Mouse (Mus musculus): ENCODE results near the gene Hspa12b. TPM values are rescaled to one million over a fixed set of nuclear protein-coding genes. Genes with fewer than 3 reads are reported as not detected.
A peak's percentile ranks its signal among the peaks of the same experiment; 100 is the strongest.

Gene Hspa12b
- polyA plus RNA-seq, 1 experiment from 2014 or later = 0.17 TPM

DNA sequence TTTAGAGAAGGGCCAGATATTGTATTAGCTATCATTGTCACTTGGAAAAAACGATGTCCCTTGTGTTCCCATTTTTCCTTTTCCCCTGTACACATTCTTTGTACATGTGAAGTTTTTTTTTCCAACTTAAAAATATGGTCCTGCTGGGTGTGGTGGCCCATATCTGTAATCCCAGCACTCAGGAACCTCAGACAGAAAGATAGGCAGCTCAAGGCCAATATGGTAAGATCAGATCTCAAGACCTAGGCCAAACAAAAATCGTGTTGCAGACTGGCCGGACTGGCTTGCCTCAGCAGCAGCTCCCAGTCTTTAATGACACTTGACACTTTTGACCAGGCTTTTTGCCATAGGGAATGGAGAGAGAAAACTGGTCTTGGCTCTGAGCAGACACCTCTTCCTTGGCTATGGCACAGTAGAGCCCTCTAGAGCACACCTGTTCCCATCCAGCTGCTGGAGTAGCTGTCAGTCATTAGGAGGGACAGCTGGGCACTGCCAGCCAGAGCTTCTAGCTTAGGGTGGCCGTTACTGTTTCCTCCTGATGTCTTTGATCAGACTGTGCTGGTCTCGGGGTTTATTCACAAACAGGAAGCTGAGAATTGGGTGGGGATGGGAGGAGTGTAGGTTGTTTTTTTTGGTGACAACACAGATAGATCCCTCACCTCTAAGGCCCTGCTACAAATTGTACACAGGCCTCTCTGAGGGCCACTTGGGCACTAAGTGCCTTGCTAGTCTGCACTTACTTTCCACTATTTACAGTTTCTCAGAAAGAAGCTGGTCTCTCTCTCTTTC lies 62.6 kb downstream of the Hspa12b start:
- peak overlapping the region; percentile 13; the same call in 1 of the 2 replicates for H3K27ac ChIP-seq
- H3K36me3 ChIP-seq (ENCODE audit: inconsistent target) = peaks cover 16% of the 10 kb centered on the region; the same call in 1 of the 2 replicates
- WGBS (ENCODE audit: missing documents) = 68% methylated on average over 5 of the region's 5 CpGs
- no peak overlapping the region for H3K4me3 ChIP-seq (ENCODE audit: inconsistent target)
- H3K79me2 ChIP-seq (ENCODE audit: inconsistent target) = peaks cover 23% of the 10 kb centered on the region

DNA sequence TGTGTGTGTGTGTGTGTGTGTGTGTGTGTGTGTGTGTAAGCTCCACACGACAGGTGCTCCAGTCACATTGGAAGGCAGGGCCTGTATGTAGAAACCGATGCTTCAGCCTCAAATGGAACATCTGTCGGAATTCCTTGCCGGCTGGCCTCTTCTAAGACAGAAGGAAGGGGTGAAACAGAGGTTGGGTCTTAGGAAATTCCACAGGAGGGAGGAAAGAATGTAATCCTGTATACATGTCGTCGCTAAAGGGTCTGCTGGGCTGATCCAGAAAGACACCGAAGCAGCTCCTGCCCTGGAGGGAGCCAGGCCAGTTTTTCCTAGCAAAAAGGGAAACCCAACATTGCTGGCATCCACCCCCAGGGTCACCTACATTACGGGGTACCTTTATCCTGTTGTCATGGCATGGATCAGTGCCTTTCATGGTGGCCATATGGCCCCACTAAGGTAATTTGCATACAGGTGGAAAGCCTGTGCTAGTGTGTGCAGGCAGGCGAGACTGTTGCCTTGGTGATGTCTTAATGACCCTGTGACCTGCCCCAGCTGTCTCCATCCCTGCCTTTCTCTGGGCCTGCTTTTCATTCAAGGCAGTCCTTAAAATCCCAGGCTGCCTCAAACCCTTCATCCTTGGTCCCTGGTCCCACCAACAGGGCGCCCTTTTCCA lies 63.4 kb downstream of the Hspa12b start:
- H3K36me3 ChIP-seq (ENCODE audit: inconsistent target) = peaks cover 16% of the 10 kb centered on the region; the same call in 1 of the 2 replicates
- 97% methylated on average over 9 of the region's 10 CpGs for WGBS (ENCODE audit: missing documents)
- H3K27ac ChIP-seq = no peak overlapping the region
- H3K4me3 ChIP-seq (ENCODE audit: inconsistent target) = no peak overlapping the region
- H3K79me2 ChIP-seq (ENCODE audit: inconsistent target) = peaks cover 23% of the 10 kb centered on the region

DNA sequence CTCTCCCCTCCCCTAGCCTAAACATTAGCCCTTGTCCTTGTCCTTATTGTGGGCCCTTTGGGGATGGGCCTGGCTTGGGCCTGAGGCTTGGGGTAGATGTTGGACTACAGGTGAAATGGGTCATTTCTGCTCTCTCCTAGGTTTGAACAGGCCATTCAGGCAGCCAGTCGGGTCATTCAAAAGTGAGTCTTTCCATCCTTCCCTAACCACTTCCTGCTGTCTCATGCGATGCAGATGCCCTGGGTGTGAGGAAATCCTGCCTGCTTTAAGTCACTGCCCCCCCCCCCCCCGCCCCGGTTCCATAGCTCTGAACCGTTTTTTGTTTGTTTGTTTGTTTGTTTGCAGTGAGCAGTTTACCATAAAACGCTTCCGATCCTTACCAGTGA lies 63.9 kb downstream of the Hspa12b start:
- Histone ChIP-seq H3K36me3 (ENCODE audit: inconsistent target) (peaks cover 16% of the 10 kb centered on the region; the same call in 1 of the 2 replicates), H3K27ac (no peak overlapping the region), H3K79me2 (ENCODE audit: inconsistent target) (peaks cover 23% of the 10 kb centered on the region), H3K4me3 (ENCODE audit: inconsistent target) (no peak overlapping the region)
- 68% methylated on average over 4 of the region's 7 CpGs for WGBS (ENCODE audit: missing documents)

Other genes starting within 250 kb of the Hspa12b start
- gene 4930402H24Rik, start 220.9 kb upstream of the Hspa12b start, polyA plus RNA-seq (2018) = 12.1 to 15.5 TPM (median 12.6 TPM) in 3 replicates
- gene Atrn, start 220.8 kb upstream of the Hspa12b start, polyA plus RNA-seq (2018) = 10.6 to 13.5 TPM (median 13.4 TPM) in 3 replicates
- 1.2 to 7.8 TPM (median 2.4 TPM) in 3 replicates for gene Gfra4, start 84.2 kb upstream of the Hspa12b start, polyA plus RNA-seq (2018)
- 5.1 to 26.4 TPM (median 5.5 TPM) in 3 replicates for gene Adam33, start 63.5 kb upstream of the Hspa12b start, polyA plus RNA-seq (2018)
- 63.7 to 152 TPM (median 102 TPM) in 3 replicates for gene Siglec1, start 40.5 kb upstream of the Hspa12b start, polyA plus RNA-seq (2018)
- gene Gm11037, start 6.2 kb downstream of the Hspa12b start, polyA plus RNA-seq (2018) = not detected in 3 replicates
- gene 1700037H04Rik, start 32.8 kb downstream of the Hspa12b start, polyA plus RNA-seq (2018) = 29.5 to 50.1 TPM (median 49.5 TPM) in 3 replicates
- gene Cenpb, start 52.8 kb downstream of the Hspa12b start, polyA plus RNA-seq (2018) = 97.8 to 113 TPM (median 108 TPM) in 3 replicates
- gene Cdc25b, start 59.7 kb downstream of the Hspa12b start, polyA plus RNA-seq (2018) = 8.9 to 17.1 TPM (median 9.4 TPM) in 3 replicates
- gene Spef1, start 60.0 kb downstream of the Hspa12b start, polyA plus RNA-seq (2018) = 0.98 to 3.7 TPM (median 2.0 TPM) in 3 replicates
- gene Ap5s1, start 79.8 kb downstream of the Hspa12b start, polyA plus RNA-seq (2018) = 16.5 to 31.5 TPM (median 17.0 TPM) in 3 replicates
- gene Mavs, start 106.8 kb downstream of the Hspa12b start, polyA plus RNA-seq (2018) = 34.6 to 46.5 TPM (median 41.4 TPM) in 3 replicates
- 23.9 to 28.9 TPM (median 26.8 TPM) in 3 replicates for gene Pank2, start 135.2 kb downstream of the Hspa12b start, polyA plus RNA-seq (2018)
- 1.9 to 2.8 TPM (median 2.8 TPM) in 3 replicates for gene Rnf24, start 225.6 kb downstream of the Hspa12b start, polyA plus RNA-seq (2018)